Mouse (Mus musculus) cerebellum, adult (tissue): ENCODE results near the gene Gm9780.
"Not testable (repeated sequence)": the region's sequence is repeated elsewhere in the genome, so short reads cannot be mapped to it uniquely, and the experiment has no call there.

ENCODE experiments used
- ATAC-seq: cut with Nextera tagmentation; 2 replicates; pipeline ENCODE4 v1.9.2; 2017; ENCODE audit warnings: mild to moderate bottlenecking, moderate library complexity, mixed read lengths; ENCODE audit not compliant: insufficient number of reproducible peaks, low FRiP score, low TSS enrichment

Gm9780 gene

GRCm38 (mm10) chr14:25978371-25979241 is 63.9 kb downstream of the Gm9780 start, which contains the start of gene Duxbl1:
Duxbl1 (plus strand) TSS chr14:25978577.
- ATAC-seq, result not testable (repeated sequence)
